In genomic region chr12:86795076-86795837, GRCm38 (mm10) we compare ENCODE assay signal across 8 mouse cellular contexts.
DNase-seq lines count a peak whose midpoint lies in the region; ATAC-seq and TF ChIP-seq lines count a peak whose summit lies in the region.

No protein-coding gene starts in this region.

- no peak overlapping the region for H3K4me3 ChIP-seq in embryonic facial prominence, embryonic 13.5 days
- no peak overlapping the region for H3K4me3 ChIP-seq in limb, embryonic 11.5 days (ENCODE audit: low read depth, low read length)
- H3K4me3 ChIP-seq in olfactory bulb, adult 2 months (ENCODE audit: insufficient read depth, low read depth, low read length): no peak overlapping the region

- ATAC-seq in cerebellum, adult (ENCODE audit: insufficient number of reproducible peaks, low FRiP score, low TSS enrichment): no peak; the same call in 1 of the 2 replicates
- ATAC-seq in embryonic facial prominence, embryonic 13.5 days (ENCODE audit: insufficient number of reproducible peaks, insufficient read depth, low FRiP score, low TSS enrichment, low read depth): peak; percentile 27
- ATAC-seq in limb, embryonic 11.5 days (ENCODE audit: insufficient number of reproducible peaks, low FRiP score, low TSS enrichment, low read depth): peak; percentile 37; the same call in 1 of the 2 replicates

- peaks cover 32% of the 10 kb centered on the region for H3K4me1 ChIP-seq in embryonic facial prominence, embryonic 13.5 days
- H3K4me1 ChIP-seq in limb, embryonic 11.5 days (ENCODE audit: control insufficient read depth, insufficient read depth, low read length): peaks cover 4% of the 10 kb centered on the region
- H3K4me1 ChIP-seq in olfactory bulb, adult 2 months (ENCODE audit: control insufficient read depth, insufficient read depth, low read length): peaks cover 36% of the 10 kb centered on the region

- no peaks in the 10 kb centered on the region for H3K27me3 ChIP-seq in embryonic facial prominence, embryonic 13.5 days
- H3K27me3 ChIP-seq in limb, embryonic 11.5 days (ENCODE audit: control insufficient read depth, insufficient read depth, low read length): no peaks in the 10 kb centered on the region

- 0 out of 2 replicates have a peak overlapping the region, but pooled peaks have one; percentile 39 for H3K27ac ChIP-seq in embryonic facial prominence, embryonic 13.5 days
- H3K27ac ChIP-seq in limb, embryonic 11.5 days (replicated peaks; ENCODE audit: low read depth, low read length): no peak overlapping the region
- peak overlapping the region; percentile 12; the same call in 1 of the 2 replicates for H3K27ac ChIP-seq in olfactory bulb, adult 2 months (ENCODE audit: insufficient read depth, low read depth, low read length)

- peak; percentile 39 for DNase-seq in cerebellum, adult 9-10 months
- DNase-seq in 3134 (ENCODE audit: extremely low read depth, insufficient read length, low spot score): peak; percentile 65
- DNase-seq in limb, embryonic 11.5 days (ENCODE audit: low spot score): peak; percentile 34
- no peak for DNase-seq in urinary bladder, postnatal 4 days (ENCODE audit: low spot score in 2 of 2)
- no peak for DNase-seq in adrenal gland, postnatal 14 days

- WGBS in embryonic facial prominence, embryonic 13.5 days: 58% methylated on average over 7 of the region's 7 CpGs
- 56% methylated on average over 7 of the region's 7 CpGs for WGBS in limb, embryonic 11.5 days
- WGBS in olfactory bulb, adult 2 months: 55% methylated on average over 7 of the region's 7 CpGs

- H3K36me3 ChIP-seq in embryonic facial prominence, embryonic 13.5 days: no peaks in the 10 kb centered on the region
- no peaks in the 10 kb centered on the region for H3K36me3 ChIP-seq in limb, embryonic 11.5 days (ENCODE audit: control insufficient read depth, insufficient read depth, low read length)

- H3K4me2 ChIP-seq in embryonic facial prominence, embryonic 13.5 days: no peak overlapping the region
- no peak overlapping the region for H3K4me2 ChIP-seq in limb, embryonic 11.5 days (ENCODE audit: low read depth, severe bottlenecking)

- TF ChIP-seq POLR2A in olfactory bulb, adult 2 months (IDR thresholded peaks at IDR 0.05; ENCODE audit: insufficient read depth, low read depth, low read length): no peak

- H3K9me3 ChIP-seq in embryonic facial prominence, embryonic 13.5 days: no peaks in the 10 kb centered on the region
- no peaks in the 10 kb centered on the region for H3K9me3 ChIP-seq in limb, embryonic 11.5 days (ENCODE audit: control insufficient read depth, low read length)

- H3K9ac ChIP-seq in embryonic facial prominence, embryonic 13.5 days: no peak overlapping the region
- no peak overlapping the region for H3K9ac ChIP-seq in limb, embryonic 11.5 days (ENCODE audit: low read length)

- no peak for TF ChIP-seq CTCF in olfactory bulb, adult 2 months (IDR thresholded peaks at IDR 0.05; ENCODE audit: insufficient read depth, low read depth, low read length)

Comparison
In these comparisons a context has a peak if more than half of its experiments do, and no peak if none do; other contexts are left out.
1. DNase-seq: peak in cerebellum, adult 9-10 months (single experiment), 3134 (single experiment) and limb, embryonic 11.5 days (single experiment); none in urinary bladder, postnatal 4 days (0 of 2) and adrenal gland, postnatal 14 days (single experiment).